Mouse (Mus musculus) ES-E14 (cell line): ENCODE results near the gene Hoxd12.

Source experiments
- HCFC1 ChIP-seq: IDR thresholded peaks from 2 replicates; pipeline ENCODE4 v1.6.1; 2012; ENCODE audit warnings: low read length, inconsistent platforms, borderline replicate concordance; ENCODE audit not compliant: insufficient read depth
- MAFK ChIP-seq: IDR thresholded peaks from 2 replicates; pipeline ENCODE4 v1.6.1; 2014; ENCODE audit warnings: mild to moderate bottlenecking, low read depth, low read length, inconsistent platforms; ENCODE audit not compliant: insufficient read depth
- ZNF384 ChIP-seq: IDR thresholded peaks from 2 replicates; pipeline ENCODE4 v1.6.1; 2012; ENCODE audit warnings: low read depth, low read length, inconsistent platforms

DNA sequence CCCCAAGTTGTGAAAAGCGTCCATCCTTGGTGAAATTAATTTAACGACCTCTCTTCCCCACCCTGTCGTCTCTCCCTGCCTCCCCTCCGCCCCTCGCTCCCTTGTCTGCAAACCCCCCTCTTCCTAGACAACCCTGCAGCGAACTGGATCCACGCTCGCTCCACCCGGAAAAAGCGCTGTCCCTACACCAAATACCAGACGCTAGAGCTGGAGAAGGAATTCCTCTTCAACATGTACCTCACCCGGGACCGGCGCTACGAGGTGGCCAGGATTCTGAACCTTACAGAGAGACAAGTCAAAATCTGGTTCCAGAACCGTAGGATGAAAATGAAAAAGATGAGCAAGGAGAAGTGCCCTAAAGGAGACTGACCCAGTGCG is 24.2 kb downstream of the Hoxd12 start:
- TF ChIP-seq ZNF384 (no peak), HCFC1 (no peak), MAFK (no peak)
